Mouse (Mus musculus) forebrain, embryonic 10.5 days (tissue): Measurements from ENCODE around the gene Rom1. TPM values are rescaled to one million over a fixed set of nuclear protein-coding genes. Genes with fewer than 3 reads are reported as not detected.
A peak's percentile ranks its signal among the peaks of the same experiment; 100 is the strongest.

ENCODE experiments used
- DNase-seq: peaks from one replicate; pipeline ENCODE4 v3.0.0-alpha.2; 2017; ENCODE audit warnings: low spot score; ENCODE audit errors: extremely low spot score
- H3K27ac ChIP-seq: fragments of 300-500 bp; sonication (generic); 2 replicates; pipeline ENCODE4 v1.5.1; 2016; ENCODE audit warnings: mild to moderate bottlenecking
- H3K27me3 ChIP-seq: fragments of 300-500 bp; sonication (generic); 2 replicates; pipeline ENCODE4 v1.6.1; 2016; ENCODE audit warnings: mild to moderate bottlenecking; ENCODE audit not compliant: poor library complexity, severe bottlenecking
- H3K36me3 ChIP-seq: fragments of 300-500 bp; sonication (generic); replicated peaks from 2 replicates; pipeline ENCODE4 v1.6.1; 2016; ENCODE audit warnings: mild to moderate bottlenecking, moderate library complexity
- H3K4me1 ChIP-seq: fragments of 300-500 bp; sonication (generic); 2 replicates; pipeline ENCODE4 v1.6.1; 2016
- H3K4me3 ChIP-seq: fragments of 300-500 bp; sonication (generic); 2 replicates; pipeline ENCODE4 v1.5.1; 2016; ENCODE audit warnings: mild to moderate bottlenecking, moderate library complexity
- H3K9me3 ChIP-seq: fragments of 300-500 bp; sonication (generic); 2 replicates; pipeline ENCODE4 v1.6.1; 2016; ENCODE audit warnings: mild to moderate bottlenecking, moderate library complexity
- WGBS: fragments of 180-500 bp; shearing (Covaris S2); methylation state at CpG from one replicate; pipeline ENCODE4 v1.1.7; 2016; 5-methylcytosine and 5-hydroxymethylcytosine counted together
- polyA plus RNA-seq: library from polyadenylated mRNA; unstranded; fragments of >200 nt; fragmentation: Nextera tagmentation; extraction: Ambion mirVana; gene quantifications from 2 replicates; pipeline ENCODE4 v1.2.1, GENCODE M21; 2016

The Rom1 gene
- polyA plus RNA-seq, 1 experiment from 2014 or later, result 3.7 TPM

DNA sequence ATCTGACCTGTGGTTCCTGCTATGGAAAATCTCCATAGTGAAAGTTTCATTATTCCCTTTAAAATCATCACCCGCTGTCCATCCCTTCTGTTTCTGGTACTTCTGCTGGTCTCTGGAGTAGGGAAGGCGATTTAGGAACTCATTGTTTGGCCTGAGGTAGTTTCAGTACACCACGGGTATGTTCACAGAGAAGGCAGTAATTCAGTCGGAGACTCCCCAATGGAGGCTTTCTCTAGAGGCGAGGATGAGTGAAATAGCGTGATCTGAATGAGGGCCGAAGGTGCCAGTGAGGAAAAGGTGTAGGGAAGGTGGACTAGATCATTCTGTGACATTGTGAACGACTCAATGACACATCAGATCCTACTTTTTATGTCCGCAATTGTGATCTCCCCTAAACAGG is 25.0 kb upstream of the Rom1 start:
- H3K4me3 ChIP-seq, result peak overlapping the region; percentile 84
- no peaks in the 10 kb centered on the region for H3K9me3 ChIP-seq
- peaks cover 32% of the 10 kb centered on the region for H3K4me1 ChIP-seq
- WGBS, result 10% methylated on average over 9 of the region's 9 CpGs
- H3K27me3 ChIP-seq, result no peaks in the 10 kb centered on the region
- DNase-seq, result no peak
- H3K27ac ChIP-seq, result peak overlapping the region; percentile 88
- peaks cover 78% of the 10 kb centered on the region for H3K36me3 ChIP-seq

- peaks cover 32% of the 10 kb centered on the region for H3K4me1 ChIP-seq
- peaks cover 78% of the 10 kb centered on the region for H3K36me3 ChIP-seq
- WGBS, result 5% methylated on average over 46 of the region's 46 CpGs
- peak; percentile 89 for DNase-seq
- no peaks in the 10 kb centered on the region for H3K9me3 ChIP-seq
- no peaks in the 10 kb centered on the region for H3K27me3 ChIP-seq
- H3K4me3 ChIP-seq, result peak within 1 kb of the TSS; percentile 84
- H3K27ac ChIP-seq, result peak within 1 kb of the TSS; percentile 88
Measured at GRCm38 (mm10) chr19:8953135-8954039, 24.2 kb upstream of the Rom1 start, which contains the start of gene Tut1. TSS of gene Tut1 (plus strand) at chr19:8953847.

- H3K4me1 ChIP-seq, result peaks cover 32% of the 10 kb centered on the region
- DNase-seq, result no peak
- H3K9me3 ChIP-seq, result no peaks in the 10 kb centered on the region
- H3K27me3 ChIP-seq, result no peaks in the 10 kb centered on the region
- H3K36me3 ChIP-seq, result peaks cover 78% of the 10 kb centered on the region
- peak overlapping the region; percentile 88; the same call in 1 of the 2 replicates for H3K27ac ChIP-seq
- peak overlapping the region; percentile 84; the same call in 1 of the 2 replicates for H3K4me3 ChIP-seq
- WGBS, result 93% methylated on average over 9 of the region's 9 CpGs
Measured at GRCm38 (mm10) chr19:8952241-8952640, 23.1 kb upstream of the Rom1 start.

- Histone ChIP-seq H3K27me3 (no peaks in the 10 kb centered on the region), H3K27ac (no peak overlapping the region), H3K4me1 (peaks cover 31% of the 10 kb centered on the region), H3K4me3 (no peak overlapping the region), H3K9me3 (no peaks in the 10 kb centered on the region), H3K36me3 (peaks cover 78% of the 10 kb centered on the region)
- DNase-seq, result no peak
- WGBS, result 95% methylated on average over 5 of the region's 5 CpGs
Measured at GRCm38 (mm10) chr19:8950190-8950589, 21.0 kb upstream of the Rom1 start.

- H3K36me3 ChIP-seq, result peaks cover 89% of the 10 kb centered on the region
Measured at GRCm38 (mm10) chr19:8946929-8947328, 17.8 kb upstream of the Rom1 start.

GRCm38 (mm10) chr19:8945251-8945650 is 16.1 kb upstream of the Rom1 start:
- H3K27ac ChIP-seq, result 0 out of 2 replicates have a peak overlapping the region, but pooled peaks have one; percentile 1
- no peak for DNase-seq
- H3K36me3 ChIP-seq, result peaks cover 72% of the 10 kb centered on the region
- no peaks in the 10 kb centered on the region for H3K9me3 ChIP-seq
- H3K4me3 ChIP-seq, result peak overlapping the region; percentile 69
- H3K27me3 ChIP-seq, result no peaks in the 10 kb centered on the region
- WGBS, result 91% methylated on average over 6 of the region's 6 CpGs
- peaks cover 41% of the 10 kb centered on the region for H3K4me1 ChIP-seq

More at GRCm38 (mm10) chr19:8946929-8947328, 17.8 kb upstream of the Rom1 start:
- Histone ChIP-seq H3K27me3 (no peaks in the 10 kb centered on the region), H3K4me1 (peaks cover 30% of the 10 kb centered on the region), H3K9me3 (no peaks in the 10 kb centered on the region), H3K4me3 (no peak overlapping the region), H3K27ac (no peak overlapping the region)
- 93% methylated on average over 7 of the region's 7 CpGs for WGBS
- no peak for DNase-seq

DNA sequence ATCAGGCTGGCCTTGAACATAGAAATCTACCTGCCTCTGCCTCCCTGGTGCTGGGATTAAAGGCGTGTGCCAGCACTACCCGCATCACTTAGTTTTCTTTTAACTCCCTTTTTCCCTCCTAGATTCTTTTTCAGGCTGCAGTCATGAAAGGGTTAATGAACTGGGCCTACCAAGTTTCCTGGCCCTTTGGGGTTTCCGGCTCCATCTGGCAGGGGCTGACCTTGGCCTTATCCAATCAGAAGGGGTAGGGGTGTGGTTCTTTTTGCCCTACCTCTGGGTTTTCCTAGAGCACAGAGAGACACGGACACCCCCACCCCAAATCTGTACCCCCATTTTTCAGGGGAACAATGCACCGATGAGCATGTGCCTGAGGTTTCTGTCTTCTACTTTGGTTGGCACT is 15.6 kb upstream of the Rom1 start:
- peak overlapping the region; percentile 1; the same call in 1 of the 2 replicates for H3K27ac ChIP-seq
- H3K4me3 ChIP-seq, result peak overlapping the region; percentile 69
- H3K27me3 ChIP-seq, result no peaks in the 10 kb centered on the region
- H3K4me1 ChIP-seq, result peaks cover 42% of the 10 kb centered on the region
- no peaks in the 10 kb centered on the region for H3K9me3 ChIP-seq
- peaks cover 68% of the 10 kb centered on the region for H3K36me3 ChIP-seq
- DNase-seq, result peak; percentile 54
- 58% methylated on average over 5 of the region's 5 CpGs for WGBS

DNA sequence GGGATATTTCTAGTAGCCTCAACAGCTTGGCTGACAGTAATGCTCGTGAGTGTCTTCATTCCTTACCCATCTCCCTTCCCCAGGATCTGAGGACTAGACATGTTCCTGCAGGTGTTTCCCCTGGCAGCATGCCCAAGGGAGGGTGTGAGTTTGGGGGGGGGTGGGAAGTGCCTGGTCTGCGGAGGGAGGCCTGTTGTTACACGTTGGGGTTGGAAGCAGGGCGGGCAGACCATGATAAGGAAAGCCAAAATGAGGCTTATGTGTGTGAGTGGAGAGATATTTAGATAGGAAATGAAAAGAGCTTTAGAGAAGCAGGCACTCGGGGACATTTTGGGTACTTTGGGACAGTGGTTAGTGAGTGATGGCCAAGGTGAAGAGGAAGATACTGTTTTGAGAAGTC is 14.9 kb upstream of the Rom1 start:
- H3K4me3 ChIP-seq, result peak overlapping the region; percentile 69
- no peaks in the 10 kb centered on the region for H3K9me3 ChIP-seq
- H3K36me3 ChIP-seq, result peaks cover 67% of the 10 kb centered on the region
- DNase-seq, result no peak
- H3K27ac ChIP-seq, result no peak overlapping the region
- WGBS, result 89% methylated on average over 5 of the region's 5 CpGs
- peaks cover 42% of the 10 kb centered on the region for H3K4me1 ChIP-seq
- H3K27me3 ChIP-seq, result no peaks in the 10 kb centered on the region

DNA sequence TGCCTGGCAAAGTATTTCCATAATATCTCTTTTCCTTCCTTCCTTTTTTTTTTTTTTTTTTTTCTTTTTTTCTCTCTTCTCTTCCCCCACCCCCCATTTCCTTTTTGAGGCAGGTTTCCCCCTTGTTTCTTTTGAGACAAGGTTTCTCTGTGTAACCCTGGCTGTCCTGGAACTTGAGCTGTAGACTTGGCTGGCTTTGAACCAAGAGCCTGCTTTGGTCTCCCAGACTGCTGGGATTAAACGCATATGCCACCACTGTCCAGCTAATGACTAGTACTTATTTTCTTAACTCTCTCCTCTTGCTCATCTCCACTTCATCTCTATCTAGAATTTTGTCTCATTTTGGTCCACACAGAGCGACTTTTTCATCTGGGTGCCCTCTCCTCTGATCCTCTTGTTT is 13.9 kb upstream of the Rom1 start:
- Histone ChIP-seq H3K9me3 (no peaks in the 10 kb centered on the region), H3K4me1 (peaks cover 42% of the 10 kb centered on the region), H3K27me3 (no peaks in the 10 kb centered on the region), H3K4me3 (peak overlapping the region; percentile 69), H3K27ac (peak overlapping the region; percentile 99; the same call in 1 of the 2 replicates), H3K36me3 (peaks cover 67% of the 10 kb centered on the region)
- DNase-seq, result no peak
- WGBS, result 83% methylated on average over 2 of the region's 2 CpGs

GRCm38 (mm10) chr19:8942276-8942964 is 13.3 kb upstream of the Rom1 start:
- Histone ChIP-seq H3K4me3 (peak overlapping the region; percentile 69), H3K27me3 (no peaks in the 10 kb centered on the region), H3K4me1 (peaks cover 42% of the 10 kb centered on the region), H3K36me3 (peaks cover 67% of the 10 kb centered on the region), H3K9me3 (no peaks in the 10 kb centered on the region), H3K27ac (peak overlapping the region; percentile 99)
- no peak for DNase-seq
- under 1% methylated on average over 46 of the region's 46 CpGs for WGBS

DNA sequence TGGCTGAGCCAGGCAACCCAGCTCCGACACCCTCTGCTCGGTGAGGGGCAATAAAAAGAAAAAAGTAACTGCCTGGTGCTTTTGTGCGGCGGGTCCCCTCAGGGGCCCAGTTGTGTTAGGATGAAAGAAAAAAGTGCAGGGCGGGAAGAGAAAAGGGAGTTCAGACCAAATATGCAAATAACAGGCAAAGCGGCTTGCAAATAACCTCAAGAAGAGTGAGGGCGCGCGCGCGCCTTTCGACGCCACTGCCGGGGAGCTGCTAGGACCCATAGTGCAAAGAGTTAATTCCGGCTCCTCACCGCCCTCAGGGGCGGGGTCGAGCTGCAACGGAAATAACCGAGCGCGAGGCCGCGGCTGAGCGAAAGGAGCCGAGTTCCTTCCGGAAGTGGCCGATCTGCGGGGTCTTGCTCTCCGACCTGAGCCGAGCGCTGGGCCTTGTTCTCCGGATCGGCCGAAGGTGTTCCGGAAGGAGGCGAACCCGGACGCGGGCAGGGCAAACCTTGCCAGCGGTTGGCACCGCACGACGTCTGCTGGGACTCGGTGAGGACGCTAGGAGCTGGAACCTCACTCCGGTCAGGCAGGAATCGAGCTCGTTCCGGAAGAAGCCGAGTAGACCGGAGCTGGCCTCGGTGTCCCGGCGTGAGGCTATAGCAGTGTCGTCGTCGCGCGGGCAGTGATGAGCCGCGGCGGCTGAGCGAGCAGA is 12.5 kb upstream of the Rom1 start, which contains the start of gene Mta2:
Mta2 (plus strand) TSS at position 361 of the 703 bp plus-strand sequence.
- H3K36me3 ChIP-seq, result peaks cover 67% of the 10 kb centered on the region
- peak within 1 kb of the TSS; percentile 99 for H3K27ac ChIP-seq
- peak; percentile 99 for DNase-seq
- no peaks in the 10 kb centered on the region for H3K27me3 ChIP-seq
- WGBS, result under 1% methylated on average over 64 of the region's 64 CpGs
- no peaks in the 10 kb centered on the region for H3K9me3 ChIP-seq
- peaks cover 42% of the 10 kb centered on the region for H3K4me1 ChIP-seq
- peak within 1 kb of the TSS; percentile 69 for H3K4me3 ChIP-seq

- H3K9me3 ChIP-seq, result no peaks in the 10 kb centered on the region
- peak overlapping the region; percentile 99 for H3K27ac ChIP-seq
- peaks cover 67% of the 10 kb centered on the region for H3K36me3 ChIP-seq
- H3K4me3 ChIP-seq, result peak overlapping the region; percentile 69
- DNase-seq, result no peak
- no peaks in the 10 kb centered on the region for H3K27me3 ChIP-seq
- H3K4me1 ChIP-seq, result peaks cover 42% of the 10 kb centered on the region
- 43% methylated on average over 10 of the region's 10 CpGs for WGBS
Measured at GRCm38 (mm10) chr19:8941136-8941514, 12.0 kb upstream of the Rom1 start.
